Mouse (Mus musculus): Measurements from ENCODE around the gene Prpf8. TPM values are rescaled to one million over a fixed set of nuclear protein-coding genes. Genes with fewer than 3 reads are reported as not detected.

Prpf8 gene
- polyA plus RNA-seq, 1 experiment from 2014 or later = 44.3 TPM

- Histone ChIP-seq H3K4me2 (peak overlapping the region; percentile 99), H3K36me3 (peaks cover 10% of the 10 kb centered on the region), H3K4me1 (peaks cover 36% of the 10 kb centered on the region), H3K27me3 (replicated peaks) (no peaks in the 10 kb centered on the region), H3K9me3 (replicated peaks) (no peaks in the 10 kb centered on the region), H3K27ac (replicated peaks) (peak overlapping the region; percentile 89), H3K4me3 (replicated peaks) (peak overlapping the region; percentile 86), H3K9ac (replicated peaks) (peak overlapping the region; percentile 43)
- WGBS = 2% methylated on average over 19 of the region's 19 CpGs
- ATAC-seq (ENCODE audit: low FRiP score) = peak; percentile 33; the same call in 1 of the 2 replicates
Measured at GRCm38 (mm10) chr11:75460103-75460843, 26.3 kb upstream of the Prpf8 start.

DNA sequence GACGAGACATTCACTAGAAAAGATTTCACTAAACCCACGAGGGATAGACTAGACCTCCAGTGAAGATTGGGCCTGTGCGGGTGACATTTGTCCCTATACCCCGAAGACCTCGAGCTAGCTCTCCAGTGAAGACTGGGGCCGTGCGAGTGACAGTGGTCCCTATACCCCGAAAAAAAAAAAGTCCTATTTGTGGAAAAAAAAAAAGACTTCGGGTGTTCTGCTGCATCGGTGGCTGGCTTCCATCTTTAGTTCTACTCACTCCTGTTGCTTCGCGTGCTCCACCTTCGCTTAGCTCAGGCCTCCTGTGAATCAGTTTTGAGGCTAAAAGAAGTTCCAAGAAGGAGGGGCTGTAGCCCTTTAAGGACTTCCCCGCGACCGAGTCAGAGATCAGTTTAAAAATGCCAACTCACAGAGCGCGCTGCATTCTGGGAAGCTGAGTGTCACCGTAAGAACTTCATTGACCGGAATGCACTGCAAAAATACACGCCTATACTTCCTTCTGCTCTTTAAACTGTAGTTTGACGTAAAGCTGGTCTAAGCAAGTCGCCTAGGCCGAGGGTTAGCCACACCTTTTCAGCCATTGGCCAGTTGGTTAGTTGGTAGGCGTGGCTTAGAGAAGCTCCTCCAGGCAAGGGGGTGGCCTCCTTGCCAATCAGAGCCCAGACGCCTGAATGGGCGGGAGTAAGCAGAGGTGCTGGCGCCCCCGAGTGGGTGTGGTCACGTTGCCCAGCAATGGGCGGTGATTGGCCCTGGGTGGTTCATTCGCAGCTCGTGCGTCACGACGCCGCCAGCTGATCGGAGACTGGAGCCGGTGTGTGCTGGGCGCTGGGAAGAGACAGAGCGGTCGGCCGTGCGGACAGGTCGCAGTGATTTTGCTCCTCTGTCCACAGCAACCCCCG is 25.5 kb upstream of the Prpf8 start, which contains the start of gene Tlcd2:
TSS of gene Tlcd2 (plus strand) at position 872 of the 899 bp plus-strand sequence.
- Histone ChIP-seq H3K4me3 (replicated peaks) (peak within 1 kb of the TSS; percentile 86), H3K36me3 (peaks cover 17% of the 10 kb centered on the region), H3K4me2 (peak within 1 kb of the TSS; percentile 99), H3K27ac (replicated peaks) (peak within 1 kb of the TSS; percentile 89), H3K9ac (replicated peaks) (peak within 1 kb of the TSS; percentile 74), H3K27me3 (replicated peaks) (no peaks in the 10 kb centered on the region), H3K9me3 (replicated peaks) (no peaks in the 10 kb centered on the region), H3K4me1 (peaks cover 34% of the 10 kb centered on the region)
- WGBS = under 1% methylated on average over 46 of the region's 46 CpGs
- peak; percentile 96 for ATAC-seq (ENCODE audit: low FRiP score)

GRCm38 (mm10) chr11:75461743-75462252 is 24.8 kb upstream of the Prpf8 start:
- peak overlapping the region; percentile 80 for H3K27ac ChIP-seq (replicated peaks)
- ATAC-seq (ENCODE audit: low FRiP score) = peak; percentile 48
- peak overlapping the region; percentile 99 for H3K4me2 ChIP-seq
- no peaks in the 10 kb centered on the region for H3K9me3 ChIP-seq (replicated peaks)
- H3K4me3 ChIP-seq (replicated peaks) = peak overlapping the region; percentile 86
- H3K27me3 ChIP-seq (replicated peaks) = no peaks in the 10 kb centered on the region
- H3K36me3 ChIP-seq = peaks cover 17% of the 10 kb centered on the region
- H3K4me1 ChIP-seq = peaks cover 34% of the 10 kb centered on the region
- H3K9ac ChIP-seq (replicated peaks) = peak overlapping the region; percentile 74
- under 1% methylated on average over 30 of the region's 30 CpGs for WGBS

GRCm38 (mm10) chr11:75462253-75462783 is 24.3 kb upstream of the Prpf8 start:
- Histone ChIP-seq H3K27me3 (replicated peaks) (no peaks in the 10 kb centered on the region), H3K4me1 (peaks cover 34% of the 10 kb centered on the region), H3K9me3 (replicated peaks) (no peaks in the 10 kb centered on the region), H3K4me3 (replicated peaks) (peak overlapping the region; percentile 86), H3K9ac (replicated peaks) (peak overlapping the region; percentile 74), H3K4me2 (peak overlapping the region; percentile 99), H3K36me3 (peaks cover 17% of the 10 kb centered on the region), H3K27ac (replicated peaks) (peak overlapping the region; percentile 80)
- WGBS = 6% methylated on average over 16 of the region's 16 CpGs
- no peak for ATAC-seq (ENCODE audit: low FRiP score)

GRCm38 (mm10) chr11:75462865-75463336 is 23.7 kb upstream of the Prpf8 start:
- WGBS = 4% methylated on average over 9 of the region's 9 CpGs
- Histone ChIP-seq H3K9me3 (replicated peaks) (no peaks in the 10 kb centered on the region), H3K4me2 (peak overlapping the region; percentile 99), H3K4me1 (peaks cover 39% of the 10 kb centered on the region), H3K4me3 (replicated peaks) (peak overlapping the region; percentile 86), H3K36me3 (peaks cover 17% of the 10 kb centered on the region), H3K9ac (replicated peaks) (no peak overlapping the region), H3K27me3 (replicated peaks) (no peaks in the 10 kb centered on the region), H3K27ac (replicated peaks) (peak overlapping the region; percentile 80; the same call in 1 of the 2 replicates)
- ATAC-seq (ENCODE audit: low FRiP score) = no peak

DNA sequence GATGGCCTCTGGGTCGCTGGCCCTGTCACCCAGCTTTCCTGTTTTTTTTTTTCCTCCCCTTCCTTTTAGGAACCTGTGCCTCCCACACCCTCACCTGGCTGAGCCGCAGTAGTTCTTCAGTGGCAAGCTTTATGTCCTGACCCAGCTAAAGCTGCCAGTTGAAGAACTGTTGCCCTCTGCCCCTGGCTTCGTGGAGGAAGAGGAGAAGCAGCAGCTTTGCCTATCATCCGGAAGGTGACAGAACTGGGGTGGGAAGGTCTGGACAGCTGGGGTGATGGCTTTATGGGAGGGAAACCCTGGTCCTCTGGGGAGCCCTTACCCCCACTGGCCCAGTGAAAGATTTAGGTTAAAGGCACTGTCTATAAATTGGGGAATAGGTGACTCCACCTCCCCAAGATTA is 23.0 kb upstream of the Prpf8 start:
- Histone ChIP-seq H3K4me1 (peaks cover 42% of the 10 kb centered on the region), H3K27me3 (replicated peaks) (no peaks in the 10 kb centered on the region), H3K4me3 (replicated peaks) (no peak overlapping the region), H3K9ac (replicated peaks) (no peak overlapping the region), H3K9me3 (replicated peaks) (no peaks in the 10 kb centered on the region), H3K4me2 (peak overlapping the region; percentile 99; the same call in 1 of the 2 replicates), H3K27ac (replicated peaks) (no peak overlapping the region), H3K36me3 (peaks cover 17% of the 10 kb centered on the region)
- WGBS = 74% methylated on average over 4 of the region's 4 CpGs
- ATAC-seq (ENCODE audit: low FRiP score) = no peak

DNA sequence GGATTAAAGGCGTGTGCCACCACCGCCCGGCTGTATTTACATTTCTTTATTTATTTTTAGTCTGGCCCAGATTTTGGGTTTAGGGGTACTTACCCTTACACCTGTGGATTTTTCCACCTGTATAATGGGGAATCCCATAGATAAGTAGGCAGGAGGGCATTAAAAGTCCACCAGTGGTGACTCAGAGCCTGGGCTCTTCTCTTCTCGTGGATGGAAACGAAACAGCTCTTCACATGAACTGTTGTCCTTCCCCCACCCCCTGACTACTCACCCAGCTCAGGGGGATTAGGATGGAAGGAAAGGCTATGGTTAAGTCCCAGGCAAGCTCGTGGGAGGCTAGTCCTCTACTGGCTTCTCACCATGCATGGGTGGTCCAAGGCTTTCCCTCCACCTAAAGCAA is 22.2 kb upstream of the Prpf8 start:
- H3K4me1 ChIP-seq = peaks cover 42% of the 10 kb centered on the region
- no peak overlapping the region for H3K4me3 ChIP-seq (replicated peaks)
- 91% methylated on average over 6 of the region's 6 CpGs for WGBS
- H3K36me3 ChIP-seq = peaks cover 17% of the 10 kb centered on the region
- H3K9ac ChIP-seq (replicated peaks) = no peak overlapping the region
- H3K27me3 ChIP-seq (replicated peaks) = no peaks in the 10 kb centered on the region
- no peak overlapping the region for H3K4me2 ChIP-seq
- H3K27ac ChIP-seq (replicated peaks) = no peak overlapping the region
- no peak for ATAC-seq (ENCODE audit: low FRiP score)
- H3K9me3 ChIP-seq (replicated peaks) = no peaks in the 10 kb centered on the region

- 88% methylated on average over 6 of the region's 6 CpGs for WGBS
- H3K4me3 ChIP-seq (replicated peaks) = no peak overlapping the region
- no peak overlapping the region for H3K9ac ChIP-seq (replicated peaks)
- H3K36me3 ChIP-seq = peaks cover 17% of the 10 kb centered on the region
- ATAC-seq (ENCODE audit: low FRiP score) = no peak
- H3K27ac ChIP-seq (replicated peaks) = no peak overlapping the region
- no peaks in the 10 kb centered on the region for H3K9me3 ChIP-seq (replicated peaks)
- H3K4me2 ChIP-seq = no peak overlapping the region
- no peaks in the 10 kb centered on the region for H3K27me3 ChIP-seq (replicated peaks)
- H3K4me1 ChIP-seq = peaks cover 35% of the 10 kb centered on the region
Measured at GRCm38 (mm10) chr11:75465051-75465450, 21.6 kb upstream of the Prpf8 start.

GRCm38 (mm10) chr11:75466731-75467505 is 19.7 kb upstream of the Prpf8 start:
- no peak overlapping the region for H3K4me3 ChIP-seq (replicated peaks)
- ATAC-seq (ENCODE audit: low FRiP score) = no peak

DNA sequence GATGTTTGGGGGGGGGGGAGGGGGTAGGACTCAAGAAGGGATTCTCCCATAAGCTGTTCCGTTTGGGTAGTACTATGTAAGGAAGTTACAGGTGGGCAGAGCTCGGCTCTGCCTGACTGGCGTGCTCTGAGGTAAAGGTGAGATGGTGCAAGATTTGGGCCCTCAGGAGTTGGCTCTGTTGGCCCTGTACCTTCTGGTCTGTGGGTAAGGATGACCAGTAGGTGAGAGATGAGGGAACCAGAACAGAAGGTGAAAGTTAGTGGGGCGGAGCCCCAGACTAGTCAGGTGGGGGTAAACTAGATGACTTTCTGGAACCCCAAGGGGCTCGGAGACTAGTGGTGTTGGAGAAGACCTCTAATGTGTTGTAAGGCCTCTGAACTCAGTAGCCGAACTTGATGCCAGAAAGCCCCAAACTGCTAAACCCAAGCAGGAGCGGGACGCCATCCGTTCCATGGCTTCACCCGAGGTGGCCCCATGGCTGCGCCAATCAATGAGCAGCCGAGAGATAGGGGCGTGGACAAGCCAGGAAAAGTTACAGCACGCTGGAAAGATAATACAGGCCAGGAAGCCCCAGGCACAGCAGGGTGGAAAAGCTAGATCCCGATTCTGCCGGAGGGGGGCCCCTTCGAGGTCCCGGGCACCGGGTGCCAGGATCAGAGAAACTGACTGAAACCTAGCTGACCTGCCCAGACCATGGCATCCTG is 19.0 kb upstream of the Prpf8 start:
- Histone ChIP-seq H3K27ac (replicated peaks) (no peak overlapping the region), H3K36me3 (peaks cover 17% of the 10 kb centered on the region), H3K4me1 (peaks cover 19% of the 10 kb centered on the region), H3K9ac (replicated peaks) (peak overlapping the region; percentile 40; the same call in 1 of the 2 replicates), H3K4me3 (replicated peaks) (peak overlapping the region; percentile 30), H3K9me3 (replicated peaks) (no peaks in the 10 kb centered on the region), H3K4me2 (peak overlapping the region; percentile 64), H3K27me3 (replicated peaks) (no peaks in the 10 kb centered on the region)
- ATAC-seq (ENCODE audit: low FRiP score) = peak; percentile 50; the same call in 1 of the 2 replicates
- 19% methylated on average over 19 of the region's 19 CpGs for WGBS

More at GRCm38 (mm10) chr11:75466731-75467505, 19.7 kb upstream of the Prpf8 start:
- Histone ChIP-seq H3K9me3 (replicated peaks) (no peaks in the 10 kb centered on the region), H3K4me1 (peaks cover 27% of the 10 kb centered on the region), H3K27me3 (replicated peaks) (no peaks in the 10 kb centered on the region), H3K36me3 (peaks cover 17% of the 10 kb centered on the region), H3K4me2 (no peak overlapping the region), H3K9ac (replicated peaks) (no peak overlapping the region), H3K27ac (replicated peaks) (no peak overlapping the region)
- 96% methylated on average over 4 of the region's 4 CpGs for WGBS

Data from neural tube, embryonic 15.5 days (tissue).